In the genomic region with DNA sequence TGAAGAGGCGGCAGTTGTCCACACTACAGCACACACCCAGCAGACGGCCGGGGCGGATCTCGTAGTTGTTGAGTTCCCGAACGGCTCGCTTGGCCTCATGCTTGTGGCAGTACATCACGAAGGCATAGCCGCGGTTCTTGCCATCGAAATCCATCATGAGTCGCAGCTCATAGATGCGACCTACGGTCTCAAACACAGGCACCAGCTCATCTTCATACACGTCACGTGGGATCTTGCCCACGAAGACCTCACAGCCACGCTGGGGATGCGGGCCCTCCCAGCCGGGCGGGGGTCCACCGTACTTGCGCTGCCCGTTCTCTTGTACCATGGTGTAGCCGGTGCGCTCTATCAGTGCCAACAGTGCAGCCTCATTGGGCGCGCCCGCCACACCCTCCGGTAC, we compare ENCODE assay signal across 25 mouse cellular contexts. TPM values are rescaled to one million over a fixed set of nuclear protein-coding genes. Genes with fewer than 3 reads are reported as not detected.
DNase-seq lines count a peak whose midpoint lies in the region; ATAC-seq and TF ChIP-seq lines count a peak whose summit lies in the region.
"Had no signal": no experiment of that assay in that cellular context is flagged by ENCODE, and none has a peak within 500 bp of the region (broad histone marks: within the 10 kb centered on the region; RNA-seq: fewer than 3 reads in every experiment).

No protein-coding gene starts in this region.

- no peaks in the 10 kb centered on the region for H3K27me3 ChIP-seq in testis, adult 2 months (ENCODE audit: control insufficient read depth, insufficient read depth, low read length)
- no peaks in the 10 kb centered on the region for H3K27me3 ChIP-seq in midbrain, embryonic 15.5 days (replicated peaks)
- H3K27me3 ChIP-seq: CH12.LX; embryonic facial prominence, embryonic 12.5 days; forebrain, embryonic 13.5 days; forebrain, embryonic 15.5 days had no signal

- H3K9ac ChIP-seq in midbrain, embryonic 15.5 days: no peak overlapping the region
- H3K9ac ChIP-seq: embryonic facial prominence, embryonic 12.5 days; forebrain, embryonic 13.5 days; forebrain, embryonic 15.5 days; forebrain, postnatal 0 days had no signal

- no peak overlapping the region for H3K27ac ChIP-seq in gastrocnemius, adult 2 months
- no peak overlapping the region for H3K27ac ChIP-seq in testis, adult 2 months (ENCODE audit: control insufficient read depth, insufficient read depth, low read depth, low read length)
- H3K27ac ChIP-seq in midbrain, embryonic 15.5 days: no peak overlapping the region
- H3K27ac ChIP-seq: embryonic facial prominence, embryonic 10.5 days; embryonic facial prominence, embryonic 12.5 days; forebrain, embryonic 13.5 days; forebrain, embryonic 15.5 days had no signal

- TF ChIP-seq POLR2A in testis, adult 2 months (IDR thresholded peaks at IDR 0.05; ENCODE audit: control insufficient read depth, low read depth, low read length): no peak

- intact Hi-C loops in gastrocnemius, adult 2 months (cut with DNase I): no loop called here

- H3K4me2 ChIP-seq in midbrain, embryonic 15.5 days: no peak overlapping the region
- H3K4me2 ChIP-seq: embryonic facial prominence, embryonic 12.5 days; forebrain, embryonic 13.5 days; forebrain, embryonic 15.5 days had no signal

- TF ChIP-seq CTCF in gastrocnemius, adult 2 months (IDR thresholded peaks at IDR 0.05): no peak
- TF ChIP-seq CTCF in testis, adult 2 months (IDR thresholded peaks at IDR 0.05; ENCODE audit: control insufficient read depth, insufficient read depth, insufficient replicate concordance, low read depth, low read length): no peak

- no peak for ATAC-seq in midbrain, embryonic 15.5 days (replicated peaks)
- ATAC-seq: CD4-positive, CD25-positive, alpha-beta regulatory T cell, adult 4 months; forebrain, embryonic 13.5 days; forebrain, embryonic 15.5 days; forebrain, postnatal 0 days had no signal

- no peaks in the 10 kb centered on the region for H3K36me3 ChIP-seq in testis, adult 2 months (ENCODE audit: control insufficient read depth, insufficient read depth, low read length)
- no peaks in the 10 kb centered on the region for H3K36me3 ChIP-seq in midbrain, embryonic 15.5 days (replicated peaks)
- H3K36me3 ChIP-seq: forebrain, embryonic 15.5 days had no signal

- H3K4me1 ChIP-seq in testis, adult 2 months (ENCODE audit: control insufficient read depth, insufficient read depth, low read length): no peaks in the 10 kb centered on the region; the same call in 1 of the 2 replicates
- no peaks in the 10 kb centered on the region for H3K4me1 ChIP-seq in midbrain, embryonic 15.5 days
- H3K4me1 ChIP-seq: embryonic facial prominence, embryonic 10.5 days; embryonic facial prominence, embryonic 12.5 days; forebrain, embryonic 13.5 days; forebrain, embryonic 15.5 days had no signal

- H3K9me3 ChIP-seq in midbrain, embryonic 15.5 days: peaks cover 10% of the 10 kb centered on the region; the same call in 1 of the 2 replicates
- H3K9me3 ChIP-seq: forebrain, embryonic 15.5 days had no signal

- WGBS in midbrain, embryonic 15.5 days: 98% methylated on average over 31 of the region's 31 CpGs

- no peak overlapping the region for H3K4me3 ChIP-seq in gastrocnemius, adult 2 months
- peak overlapping the region; percentile 37 for H3K4me3 ChIP-seq in testis, adult 2 months (ENCODE audit: control insufficient read depth, low read depth, low read length)
- no peak overlapping the region for H3K4me3 ChIP-seq in midbrain, embryonic 15.5 days
- H3K4me3 ChIP-seq: embryonic facial prominence, embryonic 10.5 days; embryonic facial prominence, embryonic 12.5 days; forebrain, embryonic 13.5 days; forebrain, embryonic 15.5 days had no signal

- DNase-seq in gastrocnemius, postnatal 10 days: peak; percentile 4
- no peak for DNase-seq in gastrocnemius, adult 2 months
- no peak for DNase-seq in testis, postnatal 10 days (ENCODE audit: low spot score)
- DNase-seq in ES-CJ7 (ENCODE audit: low read depth, low spot score) (peak; percentile 27), ZHBTc4 (ENCODE audit: low read depth, low spot score) (peak; percentile 50)
- no peak for DNase-seq in neural tube, embryonic 10.5 days (ENCODE audit: extremely low spot score, low spot score)
- DNase-seq: adrenal gland, adult 8-10 months; adrenal gland, postnatal 14 days; adrenal gland, postnatal 36 days; B cell, adult 2 months; cerebellum, adult 11-12 months; cerebellum, adult 2 months; cerebellum, adult 9-10 months; cerebellum, postnatal 10 days; cerebellum, postnatal 25 days; forebrain, postnatal 0 days had no signal

RNA-seq across cellular contexts. Expression of a gene that starts 22.7 kb away (rescaled TPM):
- total RNA-seq in gastrocnemius, postnatal 10 days (2021): under 1 TPM in 1 of 2 experiments, not detected in 1; 0.23 TPM
- under 1 TPM in 1 of 2 experiments, not detected in 1; 0.28 TPM for total RNA-seq in gastrocnemius, adult 2 months (2021)
- polyA plus RNA-seq in testis, adult 2 months (2012; rRNA removed): 0.61 and 2.7 TPM in 2 replicates
- 0.18 TPM in 1 of 2 replicates, not detected in the other for polyA plus RNA-seq in midbrain, embryonic 15.5 days (2015; fragmentation: Nextera tagmentation; extraction: Ambion mirVana)
- total RNA-seq: forebrain, postnatal 0 days; MEL had no signal
- polyA plus RNA-seq: CD4-positive, CD25-positive, alpha-beta regulatory T cell, adult 4 months; cerebellum, adult 2 months; embryonic facial prominence, embryonic 10.5 days; embryonic facial prominence, embryonic 12.5 days; forebrain, embryonic 13.5 days; forebrain, postnatal 0 days had no signal

Comparison
In these comparisons a context has a peak if more than half of its experiments do, and no peak if none do; other contexts are left out.
1. DNase-seq: peak in gastrocnemius, postnatal 10 days (single experiment), ES-CJ7 (single experiment) and ZHBTc4 (single experiment); none in gastrocnemius, adult 2 months (single experiment), testis, postnatal 10 days (single experiment) and neural tube, embryonic 10.5 days (single experiment).